Mouse (Mus musculus) brain, embryonic 14.5 days (tissue): Measurements from ENCODE around the gene Sh2b1. TPM values are rescaled to one million over a fixed set of nuclear protein-coding genes. Genes with fewer than 3 reads are reported as not detected.

Experiments
- DNase-seq: peaks from one replicate; pipeline ENCODE4 v3.0.0-alpha.2; 2011; ENCODE audit warnings: low read depth
- CTCF ChIP-seq: fragments of 200-500 bp; IDR thresholded peaks from 2 replicates; pipeline ENCODE4 v1.5.1; 2012; ENCODE audit warnings: inconsistent platforms, mild to moderate bottlenecking, moderate library complexity, borderline replicate concordance; ENCODE audit not compliant: insufficient read depth, insufficient read length; ENCODE audit errors: extremely low read depth
- POLR2A ChIP-seq: fragments of 200-500 bp; IDR thresholded peaks from 2 replicates; pipeline ENCODE4 v1.6.1; 2012; ENCODE audit warnings: mild to moderate bottlenecking, inconsistent platforms, borderline replicate concordance; ENCODE audit not compliant: poor library complexity, insufficient read depth, insufficient read length, severe bottlenecking; ENCODE audit errors: extremely low read depth
- polyA plus RNA-seq: library from polyadenylated mRNA; depleted of rRNA; stranded (reverse); fragments of >200 nt; gene quantifications from 2 replicates; pipeline ENCODE4 v1.2.3, GENCODE M21; 2012; rRNA removed

The Sh2b1 gene
- polyA plus RNA-seq, 1 experiment: 83.6 TPM

DNA sequence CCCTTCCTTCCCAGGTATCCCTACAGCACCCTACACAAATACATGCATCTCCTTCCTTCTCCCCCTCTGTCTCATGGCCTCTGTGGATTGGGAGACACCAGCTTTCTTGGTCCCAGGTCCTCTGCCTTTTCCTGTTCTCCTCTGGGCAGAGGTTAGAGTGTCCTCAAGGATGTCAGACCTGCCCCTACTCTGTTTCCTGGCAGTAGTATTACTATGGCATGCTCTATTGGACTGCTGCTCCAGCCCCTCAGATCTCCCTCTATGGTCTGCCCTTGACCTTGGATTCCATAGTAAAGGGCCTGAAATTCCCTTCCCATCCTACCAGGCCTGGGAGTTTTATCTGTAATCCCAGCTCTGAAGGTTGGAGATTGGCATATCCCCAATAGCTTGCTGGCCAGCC is 45.1 kb downstream of the Sh2b1 start:
- DNase-seq: no peak
- TF ChIP-seq CTCF (no peak), POLR2A (no peak)

DNA sequence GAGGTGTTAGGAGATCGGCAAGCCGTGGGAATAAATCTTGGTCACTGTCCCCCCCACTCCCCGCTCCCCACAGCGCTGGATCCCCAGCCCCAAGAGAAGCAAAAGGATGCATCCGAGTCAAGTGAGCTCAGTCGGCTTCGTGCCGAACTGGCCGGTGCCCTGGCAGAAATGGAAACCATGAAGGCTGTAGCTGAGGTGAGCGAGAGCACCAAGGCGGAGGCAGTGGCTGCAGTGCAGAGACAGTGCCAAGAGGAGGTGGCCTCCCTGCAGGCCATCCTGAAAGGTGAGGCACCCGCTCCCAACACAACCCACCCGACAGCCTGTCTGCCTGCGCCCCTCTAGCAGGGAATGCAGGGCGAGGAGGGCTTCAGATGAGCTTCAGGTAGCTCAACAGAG is 45.7 kb downstream of the Sh2b1 start:
- no peak for DNase-seq
- TF ChIP-seq CTCF (no peak), POLR2A (no peak)

DNA sequence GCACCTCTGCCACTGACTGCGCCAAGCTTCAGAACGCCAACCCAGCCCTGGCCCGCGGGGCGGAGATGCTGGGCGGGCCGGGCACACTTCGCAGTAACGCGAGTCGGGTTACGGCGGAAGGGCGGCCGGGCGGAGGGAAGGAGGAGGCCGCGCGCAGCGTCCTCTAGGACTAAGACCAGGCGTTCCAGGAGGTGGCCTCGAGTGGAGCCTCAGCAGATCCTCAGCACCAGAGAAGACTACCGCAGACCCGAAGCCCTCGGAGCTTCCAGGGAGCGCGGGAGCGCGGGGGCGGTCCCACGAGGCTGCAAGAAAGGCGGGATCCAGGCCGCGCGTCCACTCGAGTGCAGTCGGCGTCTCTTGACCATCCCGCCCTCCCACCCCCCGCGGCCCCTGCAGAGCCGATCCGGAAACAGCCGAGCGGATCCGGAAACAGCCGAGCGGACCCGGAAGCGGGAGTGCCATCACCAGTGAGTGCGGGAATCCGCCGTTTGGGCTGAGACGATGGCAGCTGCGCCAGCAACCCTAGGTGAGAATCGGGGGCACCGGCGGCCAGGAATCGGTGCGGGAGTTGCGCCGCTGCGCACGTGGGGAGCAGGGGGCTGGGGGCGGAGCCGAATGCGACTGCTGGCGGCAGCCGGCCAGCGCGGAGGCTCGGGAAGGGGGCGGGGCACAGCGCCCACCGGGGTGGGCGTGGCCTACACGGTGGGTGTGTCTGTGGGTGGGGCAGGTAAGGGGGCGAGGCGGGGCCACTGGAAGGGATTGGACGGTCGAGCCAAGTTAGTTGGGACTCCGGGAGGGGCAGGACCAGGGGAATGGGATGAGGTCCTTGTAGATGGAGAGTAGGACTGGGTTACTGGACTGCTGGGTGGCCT is 46.4 kb downstream of the Sh2b1 start, which contains the start of gene Rabep2:
Rabep2 (plus strand) TSS at position 129 of the 872 bp plus-strand sequence.
- peak; percentile 95 for DNase-seq
- TF ChIP-seq CTCF: no peak
- peak; percentile 62; the same call in 1 of the 2 replicates for TF ChIP-seq POLR2A

DNA sequence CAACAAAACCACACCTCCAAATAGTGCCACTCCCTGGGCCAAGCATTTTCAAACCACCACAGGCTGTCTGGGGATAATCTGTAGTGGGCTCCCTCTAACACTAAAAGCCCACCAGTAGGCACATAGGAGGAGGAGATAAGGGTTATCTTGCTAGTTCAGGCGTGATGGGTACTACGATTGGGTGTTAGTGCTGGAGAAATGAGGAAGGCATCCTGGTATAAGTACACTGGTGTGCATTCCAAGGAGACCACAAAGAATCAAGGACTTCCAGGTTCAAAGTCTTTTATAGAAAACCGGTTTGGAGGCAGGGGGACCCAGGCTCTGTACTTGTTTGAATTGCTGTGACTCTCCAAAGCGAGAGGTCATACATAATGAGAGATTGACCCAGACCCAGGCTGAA is 47.1 kb downstream of the Sh2b1 start:
- no peak for DNase-seq
- TF ChIP-seq CTCF (no peak), POLR2A (no peak)

DNA sequence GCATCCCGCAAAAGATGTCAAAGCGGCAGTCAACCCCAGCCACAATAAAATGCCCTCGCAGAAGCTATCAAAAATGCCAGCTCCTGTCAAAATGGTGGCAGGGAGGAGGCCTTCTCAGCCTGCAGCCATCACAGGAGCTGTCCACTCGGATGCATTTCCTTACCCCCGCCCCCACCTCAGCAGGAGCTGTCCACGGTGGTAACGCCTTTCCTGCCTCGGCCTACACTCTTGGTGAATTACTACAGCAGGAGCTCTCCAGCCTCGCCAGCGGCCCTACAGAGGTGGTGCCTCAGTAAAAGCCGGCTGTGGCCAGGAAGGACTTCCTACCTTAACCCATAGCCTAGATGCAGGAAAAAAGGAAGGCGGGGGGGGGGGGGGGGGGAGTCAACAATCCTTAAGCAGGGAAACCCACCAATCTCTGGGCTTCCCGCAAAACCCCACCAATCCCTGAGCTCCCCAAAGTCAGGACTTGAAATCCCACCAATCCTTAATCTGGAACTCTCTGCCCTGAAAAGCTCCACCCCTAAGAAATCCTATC is 47.8 kb downstream of the Sh2b1 start:
- DNase-seq: peak; percentile 13
- no peak for TF ChIP-seq POLR2A
- TF ChIP-seq CTCF: no peak

DNA sequence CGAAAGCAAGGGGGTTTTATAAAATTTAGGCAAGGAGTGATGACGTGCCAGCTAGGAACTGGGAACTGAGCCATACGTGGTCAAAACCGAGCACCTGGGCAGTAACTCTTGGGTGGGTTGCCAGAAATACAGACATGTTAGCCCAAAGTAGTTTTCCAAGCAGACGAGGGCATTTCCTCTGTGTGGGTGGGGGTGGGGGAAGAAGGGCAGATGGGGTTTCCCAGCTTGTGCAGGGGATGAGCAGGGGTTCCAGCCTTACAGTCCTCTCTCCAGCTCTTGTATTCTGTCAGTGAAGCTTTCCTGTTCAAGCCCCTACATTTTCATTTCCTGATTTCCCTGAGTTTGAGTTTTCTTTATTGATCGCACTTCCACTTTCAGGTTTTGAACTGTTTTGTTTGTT is 51.1 kb downstream of the Sh2b1 start:
- DNase-seq: no peak
- TF ChIP-seq POLR2A (no peak), CTCF (no peak)

DNA sequence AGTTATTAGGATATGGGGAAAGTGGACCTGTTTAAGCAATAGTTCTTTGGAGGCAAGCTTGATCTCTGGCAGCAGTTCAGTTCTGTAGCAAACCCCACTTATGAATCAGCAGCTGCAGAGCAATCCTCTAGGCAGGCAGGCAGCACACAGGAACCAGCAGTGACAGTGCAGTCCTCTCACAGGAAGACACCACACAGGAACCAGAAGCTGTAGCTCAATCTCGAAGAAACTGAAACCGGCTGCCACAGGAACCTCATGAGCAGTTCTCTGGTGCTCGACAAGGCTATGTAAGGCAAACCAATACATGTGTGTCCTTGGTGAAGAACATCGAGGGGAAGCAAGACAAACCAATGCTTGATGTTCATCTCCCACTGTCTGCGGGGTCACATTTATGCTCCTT is 53.5 kb downstream of the Sh2b1 start:
- DNase-seq: no peak
- TF ChIP-seq POLR2A: no peak
- no peak for TF ChIP-seq CTCF

DNA sequence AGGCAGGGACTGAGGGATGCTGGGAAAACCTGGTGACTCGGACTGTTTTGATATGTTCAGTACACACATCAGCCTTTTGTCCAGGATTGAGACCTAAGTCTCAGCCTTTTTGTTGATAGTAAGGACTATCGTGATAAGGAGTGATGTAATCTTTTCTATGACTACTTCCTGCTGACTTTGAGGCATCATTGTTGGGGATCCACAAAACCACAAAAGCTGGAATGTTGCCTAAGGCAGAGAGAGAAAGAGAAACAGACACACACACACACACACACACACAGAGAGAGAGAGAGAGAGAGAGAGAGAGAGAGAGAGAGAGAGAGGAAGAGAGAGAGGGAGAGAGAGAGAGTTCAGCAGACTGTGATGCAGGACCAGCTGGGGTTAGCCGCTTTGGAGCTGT is 56.7 kb downstream of the Sh2b1 start:
- TF ChIP-seq POLR2A: no peak
- no peak for TF ChIP-seq CTCF
- no peak for DNase-seq

DNA sequence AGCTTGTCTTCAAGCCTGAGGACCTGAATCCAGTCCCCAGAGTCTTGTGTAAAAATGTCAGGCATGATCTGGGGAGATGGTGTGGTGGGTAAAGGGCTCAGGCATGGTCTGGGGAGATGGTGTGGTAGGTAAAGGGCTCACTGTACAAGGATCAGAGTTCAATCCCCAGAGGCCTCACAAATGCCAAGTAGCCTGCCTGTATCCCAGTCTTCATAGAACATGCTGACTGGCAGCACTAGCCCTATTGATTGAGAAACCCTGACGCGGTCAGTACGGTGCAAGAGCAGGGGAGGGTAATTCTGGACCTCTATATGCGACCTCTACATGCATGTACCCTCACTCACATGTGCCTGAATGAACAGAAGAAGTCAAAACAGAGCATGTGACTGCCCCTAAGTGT is 57.6 kb downstream of the Sh2b1 start:
- no peak for TF ChIP-seq CTCF
- TF ChIP-seq POLR2A: no peak
- DNase-seq: no peak

DNA sequence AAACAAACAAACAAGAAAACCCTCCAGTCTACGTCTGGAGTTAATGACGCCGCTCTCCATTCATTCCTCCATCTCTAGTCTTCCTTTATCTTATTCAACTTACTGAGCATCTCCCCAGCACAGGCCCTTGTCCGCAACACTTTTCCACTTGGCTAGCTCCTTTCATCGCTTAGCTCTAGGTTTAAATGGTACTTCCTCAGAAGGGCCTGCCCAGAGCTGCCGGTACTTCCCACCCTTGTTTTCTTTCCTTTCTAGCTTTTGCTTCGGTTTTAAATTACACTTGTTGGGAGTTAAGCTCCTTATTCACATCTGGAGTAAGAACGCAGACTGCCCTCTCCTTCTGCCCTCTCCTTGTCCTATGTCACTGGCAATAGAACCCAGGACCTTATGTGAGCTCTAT is 58.2 kb downstream of the Sh2b1 start:
- peak; percentile 15 for DNase-seq
- TF ChIP-seq POLR2A (no peak), CTCF (no peak)

Other genes with a start within 250 kb of the Sh2b1 start
- 423 and 518 TPM in 2 replicates for gene Sbk1, start 202.8 kb downstream of the Sh2b1 start, polyA plus RNA-seq
- 1.0 and 2.1 TPM in 2 replicates for gene Lat, start 105.9 kb downstream of the Sh2b1 start, polyA plus RNA-seq
- 176 and 234 TPM in 2 replicates for gene Spns1, start 98.0 kb downstream of the Sh2b1 start, polyA plus RNA-seq
- gene Nfatc2ip, start 78.7 kb downstream of the Sh2b1 start, polyA plus RNA-seq: 11.0 and 15.7 TPM in 2 replicates
- gene Cd19, start 60.5 kb downstream of the Sh2b1 start, polyA plus RNA-seq: 0.05 and 0.06 TPM in 2 replicates
- gene Rabep2, start 46.7 kb downstream of the Sh2b1 start, polyA plus RNA-seq: 22.1 and 25.2 TPM in 2 replicates
- 1.3 and 1.6 TPM in 2 replicates for gene Atp2a1, start 12.3 kb downstream of the Sh2b1 start, polyA plus RNA-seq
- gene Tufm, start 11.9 kb upstream of the Sh2b1 start, polyA plus RNA-seq: 107 and 118 TPM in 2 replicates
- gene Atxn2l, start 28.0 kb upstream of the Sh2b1 start, polyA plus RNA-seq: 178 and 208 TPM in 2 replicates
- gene Eif3c, start 91.0 kb upstream of the Sh2b1 start, polyA plus RNA-seq: 108 and 149 TPM in 2 replicates
- gene Apobr, start 109.5 kb upstream of the Sh2b1 start, polyA plus RNA-seq: 0.38 and 0.81 TPM in 2 replicates
- gene Cln3, start 110.4 kb upstream of the Sh2b1 start, polyA plus RNA-seq: 45.5 and 64.3 TPM in 2 replicates
- not detected in 2 replicates for gene Il27, start 119.5 kb upstream of the Sh2b1 start, polyA plus RNA-seq
- 2.7 and 3.9 TPM in 2 replicates for gene Nupr1, start 155.4 kb upstream of the Sh2b1 start, polyA plus RNA-seq
- gene Sgf29, start 173.9 kb upstream of the Sh2b1 start, polyA plus RNA-seq: 61.5 and 70.4 TPM in 2 replicates
- gene Sult1a1, start 201.0 kb upstream of the Sh2b1 start, polyA plus RNA-seq: 1.5 and 1.6 TPM in 2 replicates
- 39.8 and 55.6 TPM in 2 replicates for gene Bola2, start 220.0 kb upstream of the Sh2b1 start, polyA plus RNA-seq
- 42.9 and 64.6 TPM in 2 replicates for gene Slx1b, start 220.4 kb upstream of the Sh2b1 start, polyA plus RNA-seq
- 93.3 and 122 TPM in 2 replicates for gene Coro1a, start 232.4 kb upstream of the Sh2b1 start, polyA plus RNA-seq